Mouse (Mus musculus) layer of hippocampus, postnatal 14 days (tissue): ENCODE measurements around the gene Igsf23. TPM values are rescaled to one million over a fixed set of nuclear protein-coding genes. Genes with fewer than 3 reads are reported as not detected.

Experiments used
- total RNA-seq, 2 experiments: library from RNA; stranded (reverse); gene quantifications; 2 replicates each; pipeline ENCODE4 v1.2.3; 2021

The Igsf23 gene
- total RNA-seq, 2 experiments from 2014 or later, result not detected

Other genes with a start within 250 kb of the Igsf23 start
- 100 to 1,000 TPM; 105 to 115 TPM for gene Tomm40, start 235.3 kb downstream of the Igsf23 start, total RNA-seq
- 10 to 100 TPM; 11.6 to 12.7 TPM for gene Nectin2, start 200.3 kb downstream of the Igsf23 start, total RNA-seq
- gene Bcam, start 179.7 kb downstream of the Igsf23 start, total RNA-seq, result 10 to 100 TPM in 1 of 2 experiments, 1 to 10 TPM in 1; 8.8 to 14.0 TPM
- not detected for gene Cblc, start 153.9 kb downstream of the Igsf23 start, total RNA-seq
- under 1 TPM; 0.38 to 0.78 TPM for gene Bcl3, start 128.0 kb downstream of the Igsf23 start, total RNA-seq
- gene Gm19345, start 98.8 kb downstream of the Igsf23 start, total RNA-seq, result 1 to 10 TPM; 3.0 to 3.3 TPM
- not detected for gene Ceacam16, start 89.5 kb downstream of the Igsf23 start, total RNA-seq
- not detected for gene Ceacam19, start 62.8 kb downstream of the Igsf23 start, total RNA-seq
- 10 to 100 TPM; 10.4 to 11.3 TPM for gene Pvr, start 29.6 kb downstream of the Igsf23 start, total RNA-seq
- gene Ceacam20, start 14.7 kb upstream of the Igsf23 start, total RNA-seq, result not detected
- not detected for gene Nlrp9b, start 40.7 kb upstream of the Igsf23 start, total RNA-seq
- not detected for gene Vmn1r91, start 148.9 kb upstream of the Igsf23 start, total RNA-seq
- not detected for gene Gm16442, start 171.8 kb upstream of the Igsf23 start, total RNA-seq
- not detected for gene Vmn1r93, start 188.3 kb upstream of the Igsf23 start, total RNA-seq
- not detected for gene Vmn1r94, start 217.6 kb upstream of the Igsf23 start, total RNA-seq
- gene Vmn1r95, start 243.0 kb upstream of the Igsf23 start, total RNA-seq, result not detected